Mouse (Mus musculus) hindbrain, embryonic 10.5 days (tissue): ENCODE data around the gene Rab28. TPM values are rescaled to one million over a fixed set of nuclear protein-coding genes. Genes with fewer than 3 reads are reported as not detected.
"Not testable (repeated sequence)": the region's sequence is repeated elsewhere in the genome, so short reads cannot be mapped to it uniquely, and the experiment has no call there.

Source experiments
- DNase-seq: peaks from one replicate; pipeline ENCODE4 v3.0.0-alpha.2; 2017; ENCODE audit warnings: low spot score
- H3K27ac ChIP-seq: fragments of 300-500 bp; sonication (generic); 2 replicates; pipeline ENCODE4 v1.5.1; 2016; ENCODE audit warnings: mild to moderate bottlenecking, moderate library complexity
- H3K27me3 ChIP-seq: fragments of 300-500 bp; sonication (generic); 2 replicates; pipeline ENCODE4 v1.6.1; 2016; ENCODE audit warnings: mild to moderate bottlenecking; ENCODE audit not compliant: poor library complexity, insufficient read depth, severe bottlenecking
- H3K36me3 ChIP-seq: fragments of 300-500 bp; sonication (generic); 2 replicates; pipeline ENCODE4 v1.6.1; 2016; ENCODE audit warnings: mild to moderate bottlenecking, moderate library complexity
- H3K4me1 ChIP-seq: fragments of 300-500 bp; sonication (generic); replicated peaks from 2 replicates; pipeline ENCODE4 v1.6.1; 2016; ENCODE audit warnings: mild to moderate bottlenecking
- H3K4me3 ChIP-seq: fragments of 300-500 bp; sonication (generic); 2 replicates; pipeline ENCODE4 v1.5.1; 2016; ENCODE audit warnings: mild to moderate bottlenecking, moderate library complexity
- H3K9me3 ChIP-seq: fragments of 300-500 bp; sonication (generic); 2 replicates; pipeline ENCODE4 v1.6.1; 2016; ENCODE audit warnings: mild to moderate bottlenecking, moderate library complexity
- WGBS: fragments of 180-500 bp; shearing (Covaris S2); methylation state at CpG from one replicate; pipeline ENCODE4 v1.1.7; 2016; 5-methylcytosine and 5-hydroxymethylcytosine counted together
- polyA plus RNA-seq: library from polyadenylated mRNA; unstranded; fragments of >200 nt; fragmentation: Nextera tagmentation; extraction: Ambion mirVana; gene quantifications from 2 replicates; pipeline ENCODE4 v1.2.1, GENCODE M21; 2016

The Rab28 gene
- polyA plus RNA-seq, 1 experiment from 2014 or later: 74.8 TPM

DNA sequence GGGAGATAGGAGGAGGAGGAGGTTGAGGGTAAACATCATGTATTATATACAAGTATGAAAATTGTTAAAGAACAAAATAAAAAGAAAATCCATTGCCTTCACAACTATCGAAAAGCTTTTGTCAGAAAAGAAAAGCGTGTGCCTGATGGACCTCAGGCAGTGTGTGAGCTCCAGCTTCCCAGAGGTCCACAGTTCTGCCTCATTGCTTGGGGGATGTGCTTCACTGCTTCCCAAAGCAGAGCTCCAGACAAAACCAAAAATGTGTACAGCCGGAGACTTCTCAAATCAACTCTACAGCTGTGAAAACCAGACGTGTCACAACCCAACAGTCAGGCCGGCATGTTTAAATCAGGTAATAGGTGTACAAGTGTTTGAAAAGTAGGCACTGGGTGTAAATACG, 17.6 kb upstream of the Rab28 start:
- Histone ChIP-seq H3K27me3 (no peaks in the 10 kb centered on the region), H3K27ac (no peak overlapping the region), H3K36me3 (no peaks in the 10 kb centered on the region), H3K4me3 (no peak overlapping the region), H3K9me3 (no peaks in the 10 kb centered on the region), H3K4me1 (no peaks in the 10 kb centered on the region)
- 67% methylated on average over 6 of the region's 6 CpGs for WGBS
- DNase-seq: no peak

DNA sequence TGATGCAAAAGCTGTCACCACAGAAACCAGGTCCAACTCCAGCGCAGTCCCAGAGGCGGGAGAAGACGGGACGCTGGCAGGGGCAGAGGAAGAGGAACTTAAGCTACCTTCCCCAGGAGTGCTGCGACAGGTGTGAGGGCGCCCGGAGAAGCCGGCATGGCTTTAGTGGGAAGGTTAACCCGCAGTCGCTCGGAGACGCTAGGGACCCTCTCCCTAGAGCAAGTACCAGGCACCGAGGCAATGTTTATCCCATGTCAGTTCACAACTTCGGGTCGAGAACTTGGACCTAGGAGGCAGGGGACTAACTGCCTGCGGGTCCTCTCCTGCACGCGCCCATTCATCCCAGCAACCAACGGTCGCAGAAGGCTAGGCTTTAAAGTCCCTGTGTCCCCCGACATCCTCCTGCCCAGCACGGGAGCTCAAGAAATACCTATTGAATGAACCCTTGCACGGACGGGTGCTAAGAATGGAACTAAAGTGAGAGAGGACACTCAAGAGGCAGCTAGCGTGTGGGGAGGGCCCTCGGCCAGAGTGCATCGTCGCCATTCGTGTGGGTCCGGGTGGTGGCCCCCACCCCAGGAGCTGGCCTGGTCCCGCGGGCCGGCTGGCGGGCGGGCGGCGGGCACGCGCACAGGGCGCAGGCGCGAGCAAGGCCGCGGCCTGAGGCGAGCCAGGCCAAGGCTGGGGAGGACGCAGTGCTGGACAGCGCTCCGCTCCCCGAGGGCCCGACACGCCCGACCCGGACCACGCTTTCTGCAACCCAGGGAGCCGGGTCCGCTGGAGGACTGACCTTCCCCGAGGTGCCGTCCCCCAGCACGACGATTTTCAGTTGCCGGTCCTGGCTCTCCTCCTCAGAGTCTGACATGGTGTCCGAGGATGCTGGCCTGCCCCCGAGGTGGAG, 592 bp downstream of the Rab28 start:
- under 1% methylated on average over 63 of the region's 63 CpGs for WGBS
- no peaks in the 10 kb centered on the region for H3K27me3 ChIP-seq
- DNase-seq: no peak
- H3K4me3 ChIP-seq: peak overlapping the region; percentile 95
- H3K36me3 ChIP-seq: no peaks in the 10 kb centered on the region
- H3K4me1 ChIP-seq: peaks cover 12% of the 10 kb centered on the region
- peak overlapping the region; percentile 97 for H3K27ac ChIP-seq
- H3K9me3 ChIP-seq: no peaks in the 10 kb centered on the region

DNA sequence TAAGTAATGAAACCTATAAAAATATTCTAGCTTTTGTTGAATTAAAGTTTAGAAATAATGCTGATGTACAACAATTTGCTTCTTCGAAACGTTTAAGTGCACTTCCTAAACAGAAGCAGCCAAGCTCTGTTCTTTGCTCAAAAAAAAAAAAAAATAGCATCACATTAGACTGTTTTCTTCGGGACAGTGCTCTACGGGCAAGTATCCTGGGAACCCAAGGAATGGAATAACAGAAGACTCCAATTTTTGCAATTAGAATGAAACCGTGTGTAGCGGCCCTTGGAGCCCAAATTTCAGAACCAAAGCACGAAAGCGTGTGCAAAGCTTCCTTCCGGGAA, 1.2 kb downstream of the Rab28 start:
- Histone ChIP-seq H3K36me3 (no peaks in the 10 kb centered on the region), H3K4me1 (peaks cover 12% of the 10 kb centered on the region), H3K27me3 (no peaks in the 10 kb centered on the region), H3K27ac (peak overlapping the region; percentile 97), H3K4me3 (peak overlapping the region; percentile 95), H3K9me3 (no peaks in the 10 kb centered on the region)
- WGBS: 4% methylated on average over 9 of the region's 9 CpGs
- no peak for DNase-seq

DNA sequence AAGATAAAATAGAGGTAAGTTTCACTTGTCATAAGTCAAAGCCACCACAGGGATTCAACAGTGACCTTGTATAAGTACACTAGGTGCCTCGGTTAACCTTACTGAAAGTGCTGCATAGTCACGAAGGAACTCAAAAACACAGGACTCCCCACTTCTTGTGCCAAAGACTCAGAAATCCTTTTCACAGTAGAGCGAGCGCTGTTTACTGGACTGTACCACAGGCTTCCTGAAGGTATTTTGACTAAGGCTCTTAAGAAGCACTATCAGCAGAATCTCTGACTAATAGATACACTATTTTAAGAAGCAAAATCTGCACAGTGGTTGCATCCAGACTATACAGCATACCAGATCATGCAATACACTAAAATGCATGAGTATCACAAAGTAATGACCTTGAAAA, 6.9 kb downstream of the Rab28 start:
- DNase-seq, H3K9me3 ChIP-seq, H3K4me3 ChIP-seq, H3K27ac ChIP-seq, H3K36me3 ChIP-seq, H3K27me3 ChIP-seq, H3K4me1 ChIP-seq: not testable (repeated sequence)
- whole genome bisulfite sequencing: 86% methylated on average over 4 of the region's 4 CpGs

DNA sequence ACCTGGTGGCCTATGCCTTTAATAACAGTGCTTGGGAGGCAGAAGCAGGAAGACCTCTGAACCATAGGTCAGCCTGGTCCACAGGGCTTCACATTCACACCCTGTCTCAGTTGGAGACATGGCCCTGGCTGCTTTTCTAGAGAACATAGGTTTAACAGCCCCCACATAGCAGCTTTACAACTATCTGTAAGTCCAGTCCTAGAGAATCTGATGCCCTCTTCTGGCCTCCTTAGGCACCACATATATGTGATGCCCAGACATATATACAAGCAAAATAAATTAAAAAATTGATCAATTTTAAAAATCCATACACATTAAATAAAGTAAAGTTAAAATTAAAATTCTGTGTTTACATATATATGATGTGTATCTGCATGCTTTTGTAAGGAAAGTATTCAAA, 10.0 kb downstream of the Rab28 start:
- Histone ChIP-seq H3K4me1 (no peaks in the 10 kb centered on the region), H3K27me3 (no peaks in the 10 kb centered on the region), H3K4me3 (no peak overlapping the region), H3K36me3 (peaks cover 3% of the 10 kb centered on the region; the same call in 1 of the 2 replicates), H3K9me3 (no peaks in the 10 kb centered on the region), H3K27ac (no peak overlapping the region)
- no peak for DNase-seq

DNA sequence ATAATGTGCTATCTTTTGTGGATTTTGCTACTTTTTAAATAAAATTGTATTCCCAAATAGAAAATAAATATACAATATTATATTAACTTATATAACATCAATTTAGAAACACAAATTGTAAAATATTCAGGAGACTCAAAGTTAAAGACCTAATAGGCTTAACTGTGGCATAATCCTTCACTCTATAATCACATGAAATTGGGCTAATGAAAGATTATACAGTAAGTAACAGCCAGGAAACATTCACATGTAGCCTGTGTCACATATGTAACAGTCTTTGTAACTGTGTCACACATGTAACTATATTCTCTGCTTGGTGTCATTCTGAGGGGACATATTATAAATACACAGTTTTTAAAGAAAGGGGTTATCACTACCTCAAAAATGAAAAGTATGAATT, 22.9 kb downstream of the Rab28 start:
- H3K27me3 ChIP-seq: no peaks in the 10 kb centered on the region
- no peak overlapping the region for H3K4me3 ChIP-seq
- H3K27ac ChIP-seq: no peak overlapping the region
- H3K36me3 ChIP-seq: peaks cover 7% of the 10 kb centered on the region
- no peaks in the 10 kb centered on the region for H3K4me1 ChIP-seq
- DNase-seq: no peak
- H3K9me3 ChIP-seq: no peaks in the 10 kb centered on the region

DNA sequence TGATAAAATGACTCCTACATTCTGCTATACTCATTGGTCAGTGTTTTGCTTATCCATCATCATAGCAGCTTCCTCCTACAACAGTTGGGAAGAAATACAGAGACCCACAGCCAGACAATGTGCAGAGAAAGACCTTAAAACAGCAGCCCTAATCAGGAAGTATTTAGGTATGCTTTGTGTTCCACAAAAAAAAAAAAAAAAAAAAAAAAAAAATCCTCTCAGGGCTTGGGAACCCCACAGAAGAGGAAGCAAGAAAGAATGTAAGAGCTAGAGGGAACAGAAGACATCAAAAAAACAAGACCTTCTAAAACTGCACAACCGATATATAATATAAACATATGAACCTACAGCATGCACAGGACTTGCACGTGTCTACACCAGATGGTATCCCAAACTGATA, 24.0 kb downstream of the Rab28 start:
- Histone ChIP-seq H3K36me3 (peaks cover 7% of the 10 kb centered on the region), H3K27ac (no peak overlapping the region), H3K4me1 (no peaks in the 10 kb centered on the region), H3K9me3 (no peaks in the 10 kb centered on the region), H3K27me3 (no peaks in the 10 kb centered on the region), H3K4me3 (no peak overlapping the region)
- DNase-seq: no peak
- WGBS: 89% methylated on average over 2 of the region's 2 CpGs

DNA sequence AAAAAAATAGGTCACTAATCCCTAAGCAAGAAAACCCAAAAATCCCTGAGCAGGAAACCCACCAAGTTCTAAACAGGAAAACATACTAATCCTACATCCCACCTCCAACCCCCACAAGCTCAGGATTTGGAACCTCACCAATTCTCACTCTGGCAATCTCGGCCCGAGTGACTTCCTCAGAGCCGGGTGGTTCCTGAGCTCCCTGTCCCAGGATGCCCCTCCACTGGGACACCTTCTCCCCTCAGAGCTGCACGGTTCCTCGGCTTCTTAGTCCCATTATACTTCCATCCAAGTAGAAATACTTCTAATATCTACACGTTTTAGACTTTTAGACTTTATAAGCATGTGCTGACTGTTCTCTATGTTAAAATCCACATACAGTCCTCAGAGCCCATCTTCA, 41.9 kb downstream of the Rab28 start:
- no peaks in the 10 kb centered on the region for H3K9me3 ChIP-seq
- H3K4me1 ChIP-seq: no peaks in the 10 kb centered on the region
- H3K4me3 ChIP-seq: no peak overlapping the region
- H3K27me3 ChIP-seq: no peaks in the 10 kb centered on the region
- H3K36me3 ChIP-seq: no peaks in the 10 kb centered on the region
- 87% methylated on average over 6 of the region's 6 CpGs for WGBS
- no peak for DNase-seq
- no peak overlapping the region for H3K27ac ChIP-seq

DNA sequence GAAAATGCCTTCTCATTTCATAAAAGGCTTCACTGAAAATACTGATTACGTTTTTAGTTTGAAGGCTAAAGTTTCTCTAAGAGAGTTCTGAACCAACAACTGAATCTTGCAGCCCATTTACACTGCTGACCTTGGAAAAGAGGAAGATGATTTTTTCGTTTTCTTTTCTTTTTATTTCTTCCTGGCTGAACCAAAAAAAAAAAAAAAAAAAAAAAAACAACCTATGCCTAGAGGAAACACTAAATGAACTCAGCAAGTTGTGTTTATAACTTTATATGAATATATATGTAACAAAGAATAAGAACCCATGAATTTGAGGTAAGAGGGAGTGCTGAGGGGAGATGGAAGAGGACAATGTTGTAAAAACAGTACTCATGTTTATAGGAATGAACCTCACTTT, 71.2 kb downstream of the Rab28 start:
- WGBS: 78% methylated on average over 2 of the region's 2 CpGs
- no peak overlapping the region for H3K4me3 ChIP-seq

DNA sequence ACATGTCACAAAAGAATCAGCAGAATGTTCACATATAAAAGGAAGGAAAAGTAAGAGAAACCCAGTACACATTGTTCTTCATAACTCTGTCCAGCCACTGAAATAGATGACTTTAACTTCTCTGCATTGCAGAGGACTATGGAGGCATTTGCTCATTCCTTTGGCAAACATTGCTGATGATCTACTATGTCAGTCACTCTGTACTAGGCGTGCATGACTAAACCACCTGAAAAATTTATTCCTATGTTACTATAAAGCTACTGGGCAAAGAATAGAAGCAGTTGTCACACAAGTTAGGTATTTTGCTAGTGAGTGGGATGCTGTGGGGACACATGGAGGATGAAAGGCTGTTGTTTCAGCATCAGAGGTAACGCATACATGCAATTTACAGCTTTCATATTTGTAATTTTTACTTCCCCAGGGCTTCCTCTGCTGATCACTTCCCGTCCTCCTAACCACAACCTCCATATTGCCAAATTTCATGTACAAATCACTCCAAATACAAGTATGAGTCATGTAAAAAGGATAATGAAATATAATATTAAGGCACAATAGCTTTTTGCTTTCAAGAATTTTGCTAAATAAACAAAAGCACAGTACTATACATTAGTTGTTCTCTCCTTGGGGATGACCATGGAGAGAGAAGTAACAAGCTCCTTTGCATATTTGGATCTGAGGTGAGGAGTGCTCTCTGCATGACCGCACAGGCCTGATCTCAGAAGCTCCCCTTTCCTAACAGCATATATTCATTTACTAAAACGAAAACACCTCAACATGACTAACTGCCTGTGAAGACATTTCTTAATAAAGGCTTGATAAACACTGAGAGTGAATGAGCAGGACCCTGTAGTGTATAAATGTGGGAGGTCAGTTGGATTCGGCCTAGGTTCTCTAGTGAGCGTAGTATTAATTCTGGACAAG, 80.5 kb downstream of the Rab28 start:
- no peaks in the 10 kb centered on the region for H3K9me3 ChIP-seq
- DNase-seq: no peak
- H3K4me3 ChIP-seq: no peak overlapping the region
- no peak overlapping the region for H3K27ac ChIP-seq
- no peaks in the 10 kb centered on the region for H3K4me1 ChIP-seq
- H3K27me3 ChIP-seq: no peaks in the 10 kb centered on the region
- WGBS: 91% methylated on average over 7 of the region's 7 CpGs
- H3K36me3 ChIP-seq: no peaks in the 10 kb centered on the region; the same call in 1 of the 2 replicates

More for the DNA sequence above, 71.2 kb downstream of the Rab28 start:
- no peaks in the 10 kb centered on the region for H3K4me1 ChIP-seq
- H3K36me3 ChIP-seq: no peaks in the 10 kb centered on the region
- no peak for DNase-seq
- H3K9me3 ChIP-seq: no peaks in the 10 kb centered on the region
- no peaks in the 10 kb centered on the region for H3K27me3 ChIP-seq
- H3K27ac ChIP-seq: no peak overlapping the region

DNA sequence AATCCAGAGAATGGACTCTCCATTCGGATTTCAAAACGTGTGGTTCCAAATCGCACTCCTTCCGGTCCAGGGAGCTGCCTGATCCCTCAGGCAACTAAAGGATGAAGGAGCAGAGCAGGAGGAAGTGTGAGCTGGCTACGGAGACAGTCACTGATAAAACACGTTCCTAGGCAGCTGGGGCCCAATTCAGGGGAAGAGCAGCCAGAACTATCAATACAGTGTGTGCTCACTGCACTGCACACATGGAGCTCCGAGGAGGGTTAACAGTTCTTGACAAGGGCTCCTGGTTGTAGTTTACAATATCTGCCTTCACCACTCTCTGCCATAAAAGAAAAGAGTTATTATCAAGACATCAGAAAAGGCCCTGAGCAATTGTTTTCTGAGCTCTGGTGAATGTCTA, 82.4 kb downstream of the Rab28 start:
- no peaks in the 10 kb centered on the region for H3K27me3 ChIP-seq
- no peaks in the 10 kb centered on the region for H3K9me3 ChIP-seq
- no peak overlapping the region for H3K27ac ChIP-seq
- DNase-seq: no peak
- H3K4me1 ChIP-seq: no peaks in the 10 kb centered on the region
- no peak overlapping the region for H3K4me3 ChIP-seq
- WGBS: 77% methylated on average over 7 of the region's 7 CpGs
- no peaks in the 10 kb centered on the region; the same call in 1 of the 2 replicates for H3K36me3 ChIP-seq

DNA sequence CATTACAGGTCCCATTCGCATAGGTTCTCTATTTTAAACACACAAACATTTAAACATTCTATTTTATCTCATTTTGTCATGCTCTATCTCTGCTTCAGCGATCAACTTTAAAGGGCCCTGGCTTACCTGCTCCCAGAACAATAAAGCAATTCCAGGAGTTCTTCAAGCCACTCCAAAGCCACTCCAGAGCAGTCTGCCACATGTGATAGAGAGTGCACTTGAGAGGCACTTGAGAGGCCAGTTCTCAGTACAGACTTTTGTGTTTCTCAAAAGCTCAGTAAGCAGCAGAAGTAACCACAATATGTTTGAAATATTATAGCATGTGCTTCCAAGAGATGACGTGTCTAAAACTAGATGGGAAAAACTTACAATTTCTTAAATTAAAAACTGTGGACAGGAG, 86.2 kb downstream of the Rab28 start:
- Histone ChIP-seq H3K4me3 (no peak overlapping the region), H3K4me1 (no peaks in the 10 kb centered on the region), H3K36me3 (no peaks in the 10 kb centered on the region; the same call in 1 of the 2 replicates), H3K9me3 (no peaks in the 10 kb centered on the region), H3K27ac (no peak overlapping the region), H3K27me3 (no peaks in the 10 kb centered on the region)
- no peak for DNase-seq
- WGBS: 94% methylated on average over 3 of the region's 3 CpGs

DNA sequence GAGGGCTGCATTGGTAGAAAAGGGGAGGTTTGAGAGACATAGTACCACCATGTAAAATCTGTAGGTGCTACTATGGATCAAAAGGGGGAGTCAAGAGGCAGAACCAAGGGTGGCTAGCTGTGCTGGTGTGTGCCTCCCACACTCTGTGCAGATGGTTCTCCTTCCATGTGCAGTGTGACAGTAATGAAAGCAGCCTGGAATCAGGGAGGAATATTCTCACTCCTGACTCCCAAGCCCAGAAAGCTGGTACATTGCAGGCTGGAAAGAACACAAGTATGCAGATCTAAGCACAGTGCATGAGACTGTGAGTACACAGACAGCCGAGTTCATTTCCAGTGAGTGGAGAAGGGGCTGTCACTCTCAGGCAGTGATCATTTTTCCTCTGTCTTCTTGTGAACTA, 89.0 kb downstream of the Rab28 start:
- H3K27ac ChIP-seq: no peak overlapping the region
- H3K27me3 ChIP-seq: no peaks in the 10 kb centered on the region
- no peak overlapping the region for H3K4me3 ChIP-seq
- 79% methylated on average over 1 of the region's 1 CpGs for WGBS
- H3K9me3 ChIP-seq: no peaks in the 10 kb centered on the region
- DNase-seq: no peak
- H3K4me1 ChIP-seq: no peaks in the 10 kb centered on the region
- H3K36me3 ChIP-seq: no peaks in the 10 kb centered on the region; the same call in 1 of the 2 replicates
